Mouse (Mus musculus) myocyte (in vitro differentiated cells): ENCODE results near the gene Cipc.

Source experiments
- CEBPB ChIP-seq: IDR thresholded peaks from 2 replicates; pipeline ENCODE4 v1.6.1; 2011; ENCODE audit warnings: mild to moderate bottlenecking, moderate library complexity; ENCODE audit not compliant: poor library complexity, insufficient read depth, severe bottlenecking
- E2F4 ChIP-seq: IDR thresholded peaks from one replicate; pipeline ENCODE4 v1.6.1; 2011; ENCODE audit warnings: mild to moderate bottlenecking, control low read depth, moderate library complexity; ENCODE audit not compliant: insufficient read depth
- MAX ChIP-seq: IDR thresholded peaks from one replicate; pipeline ENCODE4 v1.6.1; 2011; ENCODE audit warnings: low read depth, mild to moderate bottlenecking, control low read depth
- MYOD1 ChIP-seq, 3 experiments: IDR thresholded peaks; one replicate each; pipeline ENCODE4 v1.6.1; 2011; ENCODE audit warnings: control low read depth in 2 of 3, low read depth in 2 of 3, mild to moderate bottlenecking in 2 of 3, moderate library complexity in 1 of 3; ENCODE audit not compliant: insufficient read length in 2 of 3, control insufficient read depth in 1 of 3
- MYOG ChIP-seq, 3 experiments: IDR thresholded peaks; one replicate each; pipeline ENCODE4 v1.6.1; 2011; ENCODE audit warnings: control low read depth in 2 of 3, low read depth in 2 of 3, mild to moderate bottlenecking in 2 of 3; ENCODE audit not compliant: insufficient read length in 2 of 3, control insufficient read depth in 1 of 3, insufficient read depth in 1 of 3
- POLR2A ChIP-seq: IDR thresholded peaks from one replicate; pipeline ENCODE4 v1.6.1; 2011; ENCODE audit warnings: low read depth, mild to moderate bottlenecking, control low read depth, moderate library complexity; ENCODE audit not compliant: insufficient read length
- POLR2AphosphoS2 ChIP-seq: IDR thresholded peaks from one replicate; pipeline ENCODE4 v1.6.1; 2011; ENCODE audit warnings: low read depth, control low read depth; ENCODE audit not compliant: insufficient read length
- REST ChIP-seq: IDR thresholded peaks from one replicate; pipeline ENCODE4 v1.6.1; 2011; ENCODE audit warnings: mild to moderate bottlenecking, control low read depth, moderate library complexity; ENCODE audit not compliant: insufficient read depth, insufficient read length
- SRF ChIP-seq: IDR thresholded peaks from one replicate; pipeline ENCODE4 v1.6.1; 2011; ENCODE audit warnings: low read depth; ENCODE audit not compliant: control insufficient read depth, insufficient read length
- TCF12 ChIP-seq: IDR thresholded peaks from one replicate; pipeline ENCODE4 v1.6.1; 2011; ENCODE audit warnings: mild to moderate bottlenecking, control low read depth; ENCODE audit not compliant: poor library complexity, insufficient read depth, severe bottlenecking
- TCF3 ChIP-seq: IDR thresholded peaks from one replicate; pipeline ENCODE4 v1.6.1; 2011; ENCODE audit warnings: low read depth, control low read depth; ENCODE audit not compliant: insufficient read length
- USF1 ChIP-seq: IDR thresholded peaks from one replicate; pipeline ENCODE4 v1.6.1; 2011; ENCODE audit warnings: low read depth, mild to moderate bottlenecking, control low read depth, moderate library complexity

GRCm38 (mm10) chr12:86961589-86962344 is 14.9 kb downstream of the Cipc start:
- no peak for TF ChIP-seq POLR2A
- TF ChIP-seq SRF = no peak
- no peak for TF ChIP-seq USF1
- no peak for TF ChIP-seq E2F4
- TF ChIP-seq CEBPB = no peak
- no peak for TF ChIP-seq MAX
- TF ChIP-seq POLR2AphosphoS2 = no peak
- TF ChIP-seq MYOG (IDR thresholded peaks at IDR 0.05; ENCODE audit: control insufficient read depth in 1 of 3, insufficient read depth in 1 of 3, insufficient read length in 2 of 3, low read depth in 2 of 3) = no peak
- no peak for TF ChIP-seq TCF12
- TF ChIP-seq TCF3 = no peak
- no peak for TF ChIP-seq MYOD1 (IDR thresholded peaks at IDR 0.05; ENCODE audit: control insufficient read depth in 1 of 3, insufficient read length in 2 of 3, low read depth in 2 of 3)
- TF ChIP-seq REST = no peak
